Mouse (Mus musculus) splenic B cell, adult 2 months (primary cell): ENCODE results near the gene Anapc2.

Experiments
- DNase-seq: peaks from one replicate; pipeline ENCODE4 v3.0.0-alpha.2; 2011; ENCODE audit warnings: low read depth, low spot score
- H3K27me3 ChIP-seq: 2 replicates; pipeline ENCODE4 v1.6.1; 2012; ENCODE audit warnings: mild to moderate bottlenecking, low read length, moderate library complexity, mixed read lengths; ENCODE audit not compliant: control insufficient read depth, poor library complexity, insufficient read depth, severe bottlenecking
- H3K36me3 ChIP-seq: 2 replicates; pipeline ENCODE4 v1.6.1; 2012; ENCODE audit warnings: mild to moderate bottlenecking, low read length, moderate library complexity, mixed read lengths; ENCODE audit not compliant: control insufficient read depth, poor library complexity, insufficient read depth, severe bottlenecking

Gene Anapc2

GRCm38 (mm10) chr2:25273010-25273409 lies 732 bp downstream of the Anapc2 start:
- no peak for DNase-seq
- Histone ChIP-seq H3K36me3 (peaks cover 8% of the 10 kb centered on the region), H3K27me3 (no peaks in the 10 kb centered on the region)

- DNase-seq: peak; percentile 91
- Histone ChIP-seq H3K27me3 (no peaks in the 10 kb centered on the region), H3K36me3 (peaks cover 18% of the 10 kb centered on the region)
These were observed 6.9 kb downstream of the Anapc2 start for GRCm38 (mm10) chr2:25278928-25279882.

GRCm38 (mm10) chr2:25285551-25285950 lies 13.3 kb downstream of the Anapc2 start:
- no peak for DNase-seq
- Histone ChIP-seq H3K27me3 (no peaks in the 10 kb centered on the region), H3K36me3 (peaks cover 14% of the 10 kb centered on the region)

GRCm38 (mm10) chr2:25286314-25286713 lies 14.0 kb downstream of the Anapc2 start:
- DNase-seq: no peak
- peaks cover 11% of the 10 kb centered on the region for H3K36me3 ChIP-seq
- no peaks in the 10 kb centered on the region for H3K27me3 ChIP-seq

- Histone ChIP-seq H3K27me3 (no peaks in the 10 kb centered on the region), H3K36me3 (peaks cover 7% of the 10 kb centered on the region)
- DNase-seq: no peak
These were observed 14.8 kb downstream of the Anapc2 start for GRCm38 (mm10) chr2:25286837-25287636.

GRCm38 (mm10) chr2:25287927-25288649 lies 15.8 kb downstream of the Anapc2 start, which contains the start of gene Tmem210:
Gene Tmem210, plus strand, starts transcription at chr2:25288145.
- Histone ChIP-seq H3K36me3 (peaks cover 4% of the 10 kb centered on the region), H3K27me3 (no peaks in the 10 kb centered on the region)
- DNase-seq: no peak

GRCm38 (mm10) chr2:25288734-25289345 lies 16.6 kb downstream of the Anapc2 start:
- peaks cover 4% of the 10 kb centered on the region for H3K36me3 ChIP-seq
- DNase-seq: no peak
- no peaks in the 10 kb centered on the region for H3K27me3 ChIP-seq

GRCm38 (mm10) chr2:25289651-25290050 lies 17.4 kb downstream of the Anapc2 start, which contains the start of gene Lrrc26:
Gene Lrrc26, plus strand, starts transcription at chr2:25289915.
- Histone ChIP-seq H3K36me3 (peaks cover 4% of the 10 kb centered on the region), H3K27me3 (no peaks in the 10 kb centered on the region)
- no peak for DNase-seq

GRCm38 (mm10) chr2:25290101-25290815 lies 18.0 kb downstream of the Anapc2 start:
- no peaks in the 10 kb centered on the region for H3K27me3 ChIP-seq
- no peak for DNase-seq
- H3K36me3 ChIP-seq: peaks cover 2% of the 10 kb centered on the region; the same call in 1 of the 2 replicates

GRCm38 (mm10) chr2:25290816-25291130 lies 18.5 kb downstream of the Anapc2 start:
- DNase-seq: no peak
- Histone ChIP-seq H3K36me3 (no peaks in the 10 kb centered on the region; the same call in 1 of the 2 replicates), H3K27me3 (no peaks in the 10 kb centered on the region)

GRCm38 (mm10) chr2:25291184-25292053 lies 19.1 kb downstream of the Anapc2 start:
- DNase-seq: no peak
- no peaks in the 10 kb centered on the region for H3K36me3 ChIP-seq

GRCm38 (mm10) chr2:25292054-25292544 lies 19.8 kb downstream of the Anapc2 start:
- DNase-seq: peak; percentile 21
- Histone ChIP-seq H3K36me3 (no peaks in the 10 kb centered on the region), H3K27me3 (no peaks in the 10 kb centered on the region)

More at GRCm38 (mm10) chr2:25291184-25292053, 19.1 kb downstream of the Anapc2 start:
- no peaks in the 10 kb centered on the region for H3K27me3 ChIP-seq

- Histone ChIP-seq H3K36me3 (no peaks in the 10 kb centered on the region), H3K27me3 (no peaks in the 10 kb centered on the region)
- DNase-seq: peak; percentile 77
These were observed 20.6 kb downstream of the Anapc2 start for GRCm38 (mm10) chr2:25292856-25293255.
